8 mouse cellular contexts compared by ENCODE assay signal in genomic region chr4:102439401-102440118, GRCm38 (mm10).
A peak's percentile ranks its signal among the peaks of the same experiment; 100 is the strongest.
DNase-seq lines count a peak whose midpoint lies in the region; TF ChIP-seq lines count a peak whose summit lies in the region.

No protein-coding gene starts in this region.

- H3K9me3 ChIP-seq in MEL (replicated peaks; ENCODE audit: insufficient read depth, low read length) = no peaks in the 10 kb centered on the region

- H3K79me2 ChIP-seq in MEL (ENCODE audit: control insufficient read depth, insufficient read depth, low read length, poor library complexity) = no peaks in the 10 kb centered on the region

- TF ChIP-seq RAD21 in MEL (IDR thresholded peaks at IDR 0.05; ENCODE audit: low read depth, low read length) = no peak

- H3K27ac ChIP-seq in layer of hippocampus, adult 2 months = peak overlapping the region; percentile 36; the same call in 1 of the 2 replicates
- no peak overlapping the region for H3K27ac ChIP-seq in MEL (ENCODE audit: control insufficient read depth, low read depth, low read length)

- no peak for TF ChIP-seq EP300 in MEL (IDR thresholded peaks at IDR 0.05; ENCODE audit: low read depth in 1 of 2, low read length in 2 of 2)

- no peak overlapping the region for H3K9ac ChIP-seq in MEL (ENCODE audit: control insufficient read depth, low read depth, low read length, poor library complexity, severe bottlenecking)

- H3K4me3 ChIP-seq in layer of hippocampus, adult 2 months = no peak overlapping the region
- H3K4me3 ChIP-seq in MEL (ENCODE audit: control insufficient read depth in 1 of 2, insufficient read depth in 1 of 2, low read depth in 2 of 2, low read length in 2 of 2) = no peak overlapping the region

- no peaks in the 10 kb centered on the region for H3K27me3 ChIP-seq in MEL (ENCODE audit: control insufficient read depth in 1 of 2, insufficient read depth in 2 of 2, low read length in 2 of 2)

- TF ChIP-seq CTCF in layer of hippocampus, adult 2 months (conservative IDR thresholded peaks at IDR 0.05) = no peak
- no peak for TF ChIP-seq CTCF in MEL (IDR thresholded peaks at IDR 0.05 in 2 of 3, conservative IDR thresholded peaks at IDR 0.05 in 1 of 3; ENCODE audit: control insufficient read depth in 1 of 3, insufficient read depth in 1 of 3, low read depth in 2 of 3, low read length in 3 of 3, poor library complexity in 1 of 3, severe bottlenecking in 1 of 3)

- H3K36me3 ChIP-seq in MEL (ENCODE audit: control insufficient read depth in 1 of 2, insufficient read depth in 2 of 2, low read length in 2 of 2) = no peaks in the 10 kb centered on the region

- H3K4me1 ChIP-seq in MEL (ENCODE audit: control insufficient read depth in 1 of 2, insufficient read depth in 2 of 2, low read length in 2 of 2) = no peaks in the 10 kb centered on the region

- DNase-seq in layer of hippocampus, adult 2 months (ENCODE audit: low spot score in 2 of 2) = no peak
- DNase-seq in layer of hippocampus, postnatal 36 days = no peak
- peak; percentile 1 for DNase-seq in MEL (ENCODE audit: low read depth, low spot score)
- peak; percentile 29 to 39 for DNase-seq in cerebellum, postnatal 36 days
- peak; percentile 37 to 47 for DNase-seq in heart, postnatal 36 days
- DNase-seq in retina, postnatal 1 day = peak; percentile 39
- no peak for DNase-seq in T-cell, adult 2 months (ENCODE audit: low spot score)
- no peak for DNase-seq in layer of hippocampus, adult 9-10 months (ENCODE audit: low spot score)

- intact Hi-C loops in heart, postnatal 36 days (cut with DNase I) = loop anchor here (10.0 kb wide), 1 partner anchor 185 kb away; no protein-coding TSS in a partner anchor

- no peak for TF ChIP-seq POLR2A in MEL (IDR thresholded peaks at IDR 0.05; ENCODE audit: control insufficient read depth in 1 of 2, insufficient read depth in 1 of 2, low read depth in 1 of 2, low read length in 2 of 2, poor library complexity in 1 of 2)

TF ChIP-seq in MEL, 35 proteins besides CTCF, POLR2A, EP300 and RAD21:
- TF ChIP-seq TCF12 (IDR thresholded peaks at IDR 0.05; ENCODE audit: low read depth, low read length) = no peak
- no peak for TF ChIP-seq UBTF (IDR thresholded peaks at IDR 0.05; ENCODE audit: borderline replicate concordance, insufficient read depth, low read depth, low read length)
- no peak for TF ChIP-seq GATA1 (IDR thresholded peaks at IDR 0.05; ENCODE audit: low read depth, low read length)
- TF ChIP-seq RCOR1 (IDR thresholded peaks at IDR 0.05; ENCODE audit: low read depth, low read length) = no peak
- TF ChIP-seq KAT2A (conservative IDR thresholded peaks at IDR 0.05; ENCODE audit: low read depth, low read length) = no peak

Comparison
In these comparisons a context has a peak if more than half of its experiments do, and no peak if none do; other contexts are left out.
1. DNase-seq: peak in MEL (single experiment), cerebellum, postnatal 36 days (2 of 2), heart, postnatal 36 days (2 of 2) and retina, postnatal 1 day (single experiment); none in layer of hippocampus, adult 2 months (0 of 2), layer of hippocampus, postnatal 36 days (0 of 2), T-cell, adult 2 months (single experiment) and layer of hippocampus, adult 9-10 months (single experiment).